Mouse (Mus musculus): ENCODE measurements at regions not wholly inside any gene's neighbourhood (a gene's known extent, or its start where the extent isn't known, plus 50 kb on each side); places are given as distances from the start of the nearest gene placed in this dataset.

DNA sequence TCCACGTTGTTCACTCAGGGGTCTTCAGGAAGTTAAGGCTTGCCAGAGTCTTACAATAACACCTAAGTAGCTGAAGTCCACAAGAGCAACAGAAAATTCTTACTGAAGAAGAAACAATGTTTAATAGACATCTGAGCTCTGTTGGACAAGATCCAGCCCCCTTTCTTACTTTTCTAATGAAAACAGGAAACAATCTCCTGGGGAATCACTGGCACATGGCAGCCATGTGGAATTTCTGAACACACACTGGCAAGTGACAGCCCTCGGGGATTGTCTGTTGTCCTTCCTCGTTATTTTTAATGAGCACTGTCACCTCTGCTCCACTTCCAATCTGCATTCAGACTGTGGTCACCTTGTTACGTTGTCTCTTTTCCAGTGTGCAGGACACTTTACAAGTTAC lies 288.9 kb downstream of the Atp23 start:
- peaks cover 68% of the 10 kb centered on the region for H3K9me3 ChIP-seq (replicated peaks; ENCODE audit: low read length)
- dilution Hi-C loops (cut with MboI; ENCODE audit: extremely low pct_ligation_motif_present, extremely low pct_unique_long_range_greater_than_20kb, low sequenced_read_pairs), result no loop called here

DNA sequence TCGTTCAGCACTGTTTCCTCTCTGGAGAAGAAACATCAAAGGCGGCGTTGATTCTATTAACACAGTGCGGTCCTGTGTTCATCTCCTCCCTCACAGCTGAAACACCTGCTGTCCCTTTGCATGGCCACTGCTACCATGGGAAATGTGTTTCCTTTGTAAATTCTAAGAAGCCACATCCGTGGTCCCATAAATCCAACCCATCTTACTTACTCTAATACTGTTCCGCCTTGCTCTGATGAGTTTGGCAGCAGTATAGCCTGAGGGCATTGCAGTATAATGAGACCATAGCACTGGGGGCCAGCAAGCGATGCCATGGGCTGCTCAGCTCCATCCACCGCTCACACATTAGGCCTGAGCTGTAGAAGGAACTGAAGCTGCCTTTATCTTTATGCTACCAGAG lies 290.6 kb downstream of the Atp23 start:
- no peak overlapping the region for H3K4me3 ChIP-seq (replicated peaks in 1 of 3; ENCODE audit: low read depth in 2 of 3, low read length in 2 of 3, poor library complexity in 1 of 3)
- dilution Hi-C loops (cut with MboI; ENCODE audit: extremely low pct_ligation_motif_present, extremely low pct_unique_long_range_greater_than_20kb, low sequenced_read_pairs), result no loop called here
- H3K9ac ChIP-seq (ENCODE audit: insufficient read depth, low read depth), result no peak overlapping the region
- no peaks in the 10 kb centered on the region for H3K27me3 ChIP-seq (replicated peaks)
- no peak overlapping the region for H3K4me2 ChIP-seq (ENCODE audit: insufficient read depth, low read depth, poor library complexity, severe bottlenecking)
- no peaks in the 10 kb centered on the region for H3K79me2 ChIP-seq (replicated peaks; ENCODE audit: control insufficient read depth, extremely low read depth, insufficient read depth, poor library complexity, severe bottlenecking)
- in situ Hi-C loops (cut with MboI; ENCODE audit: low pct_ligation_motif_present, low pct_unique_long_range_greater_than_20kb, low sequenced_read_pairs), result no loop called here
- DNase-seq (ENCODE audit: extremely low read depth), result no peak
- no peak overlapping the region for H3K27ac ChIP-seq (ENCODE audit: insufficient read depth, low read depth)
- H3K36me3 ChIP-seq (replicated peaks in 1 of 2; ENCODE audit: control insufficient read depth in 1 of 2, insufficient read depth in 1 of 2, low read length in 1 of 2), result no peaks in the 10 kb centered on the region
- TF ChIP-seq RAD21 (IDR thresholded peaks at IDR 0.05; ENCODE audit: low read depth, low read length), result no peak
- TF ChIP-seq ZC3H11A (IDR thresholded peaks at IDR 0.05; ENCODE audit: low read depth, low read length), result no peak
- TF ChIP-seq HCFC1 (IDR thresholded peaks at IDR 0.05; ENCODE audit: low read depth, low read length), result no peak
- TF ChIP-seq IRF4 (IDR thresholded peaks at IDR 0.05; ENCODE audit: low read depth, low read length), result no peak
- TF ChIP-seq TCF12 (IDR thresholded peaks at IDR 0.05; ENCODE audit: low read depth, low read length), result no peak
- no peak for TF ChIP-seq MEF2A (IDR thresholded peaks at IDR 0.05; ENCODE audit: borderline replicate concordance, low read depth, low read length)
- TF ChIP-seq MXI1 (IDR thresholded peaks at IDR 0.05; ENCODE audit: low read depth, low read length), result no peak
- no peak for TF ChIP-seq EP300 (IDR thresholded peaks at IDR 0.05; ENCODE audit: low read length)
- TF ChIP-seq CHD2 (IDR thresholded peaks at IDR 0.05; ENCODE audit: low read length), result no peak
- TF ChIP-seq NRF1 (IDR thresholded peaks at IDR 0.05; ENCODE audit: low read depth, low read length), result no peak
- no peak for TF ChIP-seq MYC (IDR thresholded peaks at IDR 0.05; ENCODE audit: low read depth, low read length)
- TF ChIP-seq KAT2A (IDR thresholded peaks at IDR 0.05; ENCODE audit: insufficient replicate concordance, low read length), result no peak
- TF ChIP-seq NELFE (IDR thresholded peaks at IDR 0.05; ENCODE audit: low read depth, low read length), result no peak
- no peak for TF ChIP-seq USF1 (IDR thresholded peaks at IDR 0.05; ENCODE audit: low read depth, low read length)
- TF ChIP-seq POLR2A (IDR thresholded peaks at IDR 0.05; ENCODE audit: low read depth, low read length), result no peak
- no peak for TF ChIP-seq BHLHE40 (IDR thresholded peaks at IDR 0.05; ENCODE audit: low read depth, low read length)
- no peak for TF ChIP-seq E2F4 (IDR thresholded peaks at IDR 0.05; ENCODE audit: insufficient replicate concordance, low read depth, low read length)
- TF ChIP-seq MAZ (IDR thresholded peaks at IDR 0.05; ENCODE audit: low read depth, low read length), result no peak
- TF ChIP-seq MAX (IDR thresholded peaks at IDR 0.05; ENCODE audit: low read length), result no peak
- peaks cover 66% of the 10 kb centered on the region for H3K9me3 ChIP-seq (replicated peaks; ENCODE audit: low read length)
- no peaks in the 10 kb centered on the region for H3K4me1 ChIP-seq (ENCODE audit: control insufficient read depth in 1 of 2, insufficient read depth in 2 of 2)

More for the DNA sequence above, 288.9 kb downstream of the Atp23 start:
- H3K4me1 ChIP-seq (ENCODE audit: control insufficient read depth in 1 of 2, insufficient read depth in 2 of 2), result no peaks in the 10 kb centered on the region
- H3K27me3 ChIP-seq (replicated peaks), result no peaks in the 10 kb centered on the region
- H3K4me3 ChIP-seq (replicated peaks in 1 of 3; ENCODE audit: low read depth in 2 of 3, low read length in 2 of 3, poor library complexity in 1 of 3), result no peak overlapping the region
- no peak overlapping the region for H3K27ac ChIP-seq (ENCODE audit: insufficient read depth, low read depth)
- H3K79me2 ChIP-seq (replicated peaks; ENCODE audit: control insufficient read depth, extremely low read depth, insufficient read depth, poor library complexity, severe bottlenecking), result no peaks in the 10 kb centered on the region
- no peak overlapping the region for H3K9ac ChIP-seq (ENCODE audit: insufficient read depth, low read depth)
- in situ Hi-C loops (cut with MboI; ENCODE audit: low pct_ligation_motif_present, low pct_unique_long_range_greater_than_20kb, low sequenced_read_pairs), result no loop called here
- H3K4me2 ChIP-seq (ENCODE audit: insufficient read depth, low read depth, poor library complexity, severe bottlenecking), result no peak overlapping the region
- H3K36me3 ChIP-seq (replicated peaks in 1 of 2; ENCODE audit: control insufficient read depth in 1 of 2, insufficient read depth in 1 of 2, low read length in 1 of 2), result no peaks in the 10 kb centered on the region
- DNase-seq (ENCODE audit: extremely low read depth), result no peak
- no peak for TF ChIP-seq ZNF384 (IDR thresholded peaks at IDR 0.05; ENCODE audit: low read depth, low read length)
- no peak for TF ChIP-seq ZKSCAN1 (IDR thresholded peaks at IDR 0.05; ENCODE audit: borderline replicate concordance, low read depth, low read length)
- TF ChIP-seq NRF1 (IDR thresholded peaks at IDR 0.05; ENCODE audit: low read depth, low read length), result no peak
- TF ChIP-seq USF1 (IDR thresholded peaks at IDR 0.05; ENCODE audit: low read depth, low read length), result no peak
- no peak for TF ChIP-seq IRF4 (IDR thresholded peaks at IDR 0.05; ENCODE audit: low read depth, low read length)
- no peak for TF ChIP-seq MXI1 (IDR thresholded peaks at IDR 0.05; ENCODE audit: low read depth, low read length)
